Mouse (Mus musculus) gonadal fat pad, adult 2 months (tissue): ENCODE measurements around the gene Lrrc20. TPM values are rescaled to one million over a fixed set of nuclear protein-coding genes. Genes with fewer than 3 reads are reported as not detected.

Source experiments
- DNase-seq: peaks from one replicate; pipeline ENCODE4 v3.0.0-alpha.2; 2012; ENCODE audit warnings: low read depth
- polyA plus RNA-seq: library from polyadenylated mRNA; depleted of rRNA; stranded (reverse); fragments of >200 nt; gene quantifications from 2 replicates; pipeline ENCODE4 v1.2.3, GENCODE M21; 2012; rRNA removed

The Lrrc20 gene
- polyA plus RNA-seq, 1 experiment: 8.3 TPM

GRCm38 (mm10) chr10:61627938-61628250, 152.3 kb downstream of the Lrrc20 start:
- DNase-seq: no peak

Other genes with a start within 250 kb of the Lrrc20 start
- gene Adamts14, start 202.4 kb upstream of the Lrrc20 start, polyA plus RNA-seq: 3.6 and 3.8 TPM in 2 replicates
- 0.77 and 0.84 TPM in 2 replicates for gene Prf1, start 178.0 kb upstream of the Lrrc20 start, polyA plus RNA-seq
- 16.2 and 18.8 TPM in 2 replicates for gene Pald1, start 92.3 kb upstream of the Lrrc20 start, polyA plus RNA-seq
- 0.26 TPM in 1 of 2 replicates, not detected in the other for gene Nodal, start 57.8 kb upstream of the Lrrc20 start, polyA plus RNA-seq
- gene Eif4ebp2, start 23.1 kb upstream of the Lrrc20 start, polyA plus RNA-seq: 71.1 and 80.4 TPM in 2 replicates
- 0.32 and 0.39 TPM in 2 replicates for gene Npffr1, start 119.7 kb downstream of the Lrrc20 start, polyA plus RNA-seq
- gene Ppa1, start 172.8 kb downstream of the Lrrc20 start, polyA plus RNA-seq: 44.5 and 56.0 TPM in 2 replicates
- 102 and 121 TPM in 2 replicates for gene Sar1a, start 204.5 kb downstream of the Lrrc20 start, polyA plus RNA-seq
- gene Tysnd1, start 219.7 kb downstream of the Lrrc20 start, polyA plus RNA-seq: 56.5 and 58.5 TPM in 2 replicates
- 83.5 and 140 TPM in 2 replicates for gene Aifm2, start 239.5 kb downstream of the Lrrc20 start, polyA plus RNA-seq